Mouse (Mus musculus): ENCODE data around the gene Fam83d.

DNA sequence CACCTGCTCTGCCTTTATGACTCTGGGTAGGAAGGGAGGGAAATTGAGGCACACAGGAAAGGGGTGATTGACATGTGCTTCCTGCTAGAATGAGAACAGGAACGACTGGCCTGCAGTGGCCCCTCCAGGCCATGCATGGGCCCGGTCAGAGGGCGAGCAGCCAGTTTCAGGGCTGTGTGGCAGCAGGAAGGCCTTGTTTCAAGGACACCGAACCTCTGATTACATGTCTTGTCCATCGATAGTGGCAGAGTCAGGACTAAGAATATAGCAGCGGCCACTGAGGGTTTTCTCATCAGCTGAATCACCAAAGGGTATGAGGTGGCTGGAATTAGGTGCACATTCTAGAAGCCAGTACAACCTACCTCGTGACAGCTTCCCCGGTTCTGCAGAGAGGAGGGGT lies 7.0 kb downstream of the Fam83d start:
- TF ChIP-seq POLR2A (IDR thresholded peaks at IDR 0.05; ENCODE audit: control insufficient read depth, low read depth, low read length) (no peak), CTCF (IDR thresholded peaks at IDR 0.05; ENCODE audit: control insufficient read depth, insufficient read depth, insufficient replicate concordance, low read depth, low read length) (no peak)
